Mouse (Mus musculus): ENCODE data around the gene Rnf26.

Gene Rnf26

GRCm38 (mm10) chr9:44087761-44088455 is 25.4 kb downstream of the Rnf26 start:
- no peak for DNase-seq

DNA sequence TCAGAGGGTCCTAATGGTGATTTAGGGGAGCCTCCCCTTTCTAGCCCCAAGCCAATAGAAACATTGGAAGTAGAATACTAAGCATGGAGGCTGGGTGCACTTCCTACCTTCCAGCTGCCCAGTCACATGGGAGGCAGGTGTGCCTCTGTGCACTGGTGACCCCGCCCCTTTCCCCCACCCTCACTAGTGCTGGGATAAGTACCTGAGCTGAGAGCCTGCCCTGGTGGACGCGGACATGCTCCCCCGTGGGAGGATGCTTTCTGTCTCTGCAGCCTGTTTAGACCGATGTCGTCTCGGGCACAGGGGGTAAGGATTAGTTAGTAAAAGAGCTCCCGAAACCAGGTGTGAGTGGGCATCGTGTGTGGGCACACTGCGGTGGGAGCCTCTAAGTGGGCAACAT is 26.4 kb downstream of the Rnf26 start:
- no peak for DNase-seq

- no peak for DNase-seq
These were observed 27.3 kb downstream of the Rnf26 start for GRCm38 (mm10) chr9:44085741-44086665.

DNA sequence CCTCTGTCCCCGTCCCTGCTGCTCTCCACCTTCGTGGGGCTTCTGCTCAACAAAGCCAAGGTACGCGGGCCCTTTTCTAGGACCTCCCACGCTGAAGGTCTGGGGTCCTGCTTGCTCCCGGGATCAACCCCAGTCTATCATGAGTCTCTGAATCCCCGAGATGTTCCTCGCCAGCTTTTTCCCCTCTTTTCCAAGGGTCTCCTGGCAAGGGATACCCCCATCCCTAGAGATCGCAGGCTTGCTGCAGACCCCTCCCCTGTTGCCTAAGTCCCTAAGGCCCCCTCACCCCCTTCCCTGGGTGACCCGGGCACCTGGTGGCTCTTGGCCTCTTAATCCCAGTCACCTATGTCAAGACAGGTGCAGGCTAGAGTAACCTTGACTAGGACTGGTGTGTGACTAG is 28.0 kb downstream of the Rnf26 start:
- no peak for DNase-seq

DNA sequence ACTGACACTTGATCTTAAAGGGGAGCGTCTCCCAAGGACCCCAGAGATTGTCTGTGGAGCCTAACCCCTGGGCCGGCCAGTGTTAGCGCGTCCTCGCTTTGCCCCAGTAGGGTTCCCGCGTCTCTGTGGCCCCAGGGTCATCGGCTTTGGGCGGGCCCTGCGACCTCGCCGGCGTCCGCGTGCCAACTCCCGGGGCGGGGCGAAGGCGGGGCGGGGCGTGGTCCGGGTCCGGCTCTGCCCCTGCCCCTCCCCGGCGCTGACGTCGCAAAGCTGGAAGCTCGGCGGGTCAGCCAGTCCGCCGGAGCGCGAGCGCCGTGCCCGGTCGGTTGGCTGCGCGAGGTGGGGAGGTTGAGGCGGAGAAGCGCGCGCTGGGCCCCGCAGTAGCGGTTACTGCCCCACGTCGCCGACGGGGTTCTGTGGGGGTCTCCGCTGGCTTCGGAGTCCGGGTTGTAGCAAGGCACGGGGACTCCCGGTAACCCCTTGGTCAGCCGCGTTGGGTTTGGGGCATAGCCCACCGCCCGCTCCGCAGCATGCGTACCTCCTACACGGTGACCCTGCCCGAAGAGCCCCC is 28.6 kb downstream of the Rnf26 start:
- DNase-seq = peak; percentile 92

- DNase-seq = no peak
These were observed 29.1 kb downstream of the Rnf26 start for GRCm38 (mm10) chr9:44084236-44084635.

DNA sequence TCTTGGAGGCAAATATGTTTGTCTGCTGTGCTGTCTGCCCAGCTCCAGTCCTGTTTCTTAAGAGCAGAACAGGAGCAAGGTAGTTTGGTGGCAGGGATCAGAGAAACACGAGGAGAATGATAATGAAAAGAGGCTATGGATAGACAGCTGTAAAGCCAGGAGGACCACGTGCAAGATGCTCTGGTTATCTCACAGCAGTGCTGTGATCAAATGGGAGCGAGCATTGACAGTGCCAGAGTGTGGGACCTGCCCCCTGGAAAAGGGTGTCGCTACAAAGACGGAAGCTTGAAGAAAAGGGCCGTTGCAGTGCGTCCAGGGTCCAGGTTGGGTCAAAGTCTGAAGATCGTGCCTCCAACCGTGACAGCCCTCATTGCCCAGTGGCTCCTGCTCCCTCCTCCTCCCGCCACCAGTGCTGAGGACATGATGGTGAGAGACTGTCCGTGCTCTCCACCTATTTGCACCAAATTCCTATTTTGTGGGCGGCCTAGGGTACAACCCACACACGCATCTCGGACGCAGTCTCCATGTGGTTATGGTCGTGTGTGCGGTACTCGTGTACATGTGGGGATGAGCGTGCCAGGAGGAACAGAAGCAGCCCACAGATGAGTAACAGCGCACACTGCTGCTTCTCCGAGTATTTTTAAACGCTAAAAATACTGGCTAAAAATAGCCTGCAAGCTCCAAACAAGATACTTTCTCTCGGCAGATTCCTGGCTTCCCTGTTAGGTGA is 29.8 kb downstream of the Rnf26 start:
- no peak for DNase-seq

DNA sequence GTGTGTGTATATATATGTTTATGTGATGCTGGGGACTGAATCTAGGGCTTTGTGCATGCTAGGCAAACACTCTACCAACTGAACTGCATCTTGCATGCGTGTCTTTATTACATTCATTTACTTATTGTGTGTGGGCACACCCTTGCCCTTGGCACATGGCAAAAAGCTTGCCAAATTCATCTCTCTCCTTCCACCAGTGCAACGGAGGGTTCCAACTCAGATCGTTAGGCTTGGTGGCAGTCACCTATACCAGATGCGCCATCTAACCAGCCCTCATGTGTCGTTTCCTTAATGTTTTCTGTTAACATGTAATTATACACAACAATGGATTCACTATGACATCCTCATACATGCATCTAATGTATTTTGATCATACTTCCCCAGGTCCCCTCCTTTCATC is 31.1 kb downstream of the Rnf26 start:
- DNase-seq = no peak

GRCm38 (mm10) chr9:44081581-44081980 is 31.7 kb downstream of the Rnf26 start:
- no peak for DNase-seq

- DNase-seq = no peak
These were observed 32.4 kb downstream of the Rnf26 start for GRCm38 (mm10) chr9:44080953-44081352.

DNA sequence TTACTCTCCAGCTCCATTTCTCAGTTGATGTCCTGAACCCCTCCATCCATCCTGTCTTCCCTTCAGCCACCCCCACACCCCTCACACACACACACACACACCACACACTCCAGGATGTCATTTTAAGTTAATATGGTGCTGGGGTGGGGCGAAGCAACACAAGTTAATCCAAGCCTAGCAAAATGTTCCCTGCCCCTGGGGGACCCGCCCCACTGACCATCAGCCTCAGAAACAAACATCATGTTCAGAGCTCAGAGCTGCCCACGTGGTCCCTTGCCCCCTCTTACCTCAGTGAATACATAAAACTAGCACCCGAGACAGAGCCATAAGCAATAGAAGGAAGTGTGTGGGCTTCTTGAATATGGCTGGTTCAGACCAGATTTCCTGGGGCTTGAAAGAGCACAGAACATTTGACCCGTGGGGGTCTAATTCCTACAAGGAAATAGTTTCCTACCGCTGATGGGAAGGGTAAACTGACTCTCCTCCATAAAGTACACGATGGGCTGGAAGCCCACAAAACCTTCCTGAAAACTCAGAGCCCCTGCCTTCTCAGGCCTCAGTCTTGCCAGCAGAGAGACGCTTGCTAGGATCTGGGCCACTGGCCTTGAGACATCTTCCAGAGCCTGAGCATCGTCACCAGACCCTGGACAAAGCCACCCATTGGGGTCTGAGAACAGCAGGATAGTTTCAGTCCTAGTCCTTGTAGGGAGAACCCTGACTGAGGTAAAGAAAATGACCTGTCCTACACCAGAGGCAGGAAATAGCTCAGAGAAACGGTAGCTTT is 33.1 kb downstream of the Rnf26 start:
- no peak for DNase-seq

- peak; percentile 93 for DNase-seq
These were observed 34.2 kb downstream of the Rnf26 start for GRCm38 (mm10) chr9:44078955-44079756.

DNA sequence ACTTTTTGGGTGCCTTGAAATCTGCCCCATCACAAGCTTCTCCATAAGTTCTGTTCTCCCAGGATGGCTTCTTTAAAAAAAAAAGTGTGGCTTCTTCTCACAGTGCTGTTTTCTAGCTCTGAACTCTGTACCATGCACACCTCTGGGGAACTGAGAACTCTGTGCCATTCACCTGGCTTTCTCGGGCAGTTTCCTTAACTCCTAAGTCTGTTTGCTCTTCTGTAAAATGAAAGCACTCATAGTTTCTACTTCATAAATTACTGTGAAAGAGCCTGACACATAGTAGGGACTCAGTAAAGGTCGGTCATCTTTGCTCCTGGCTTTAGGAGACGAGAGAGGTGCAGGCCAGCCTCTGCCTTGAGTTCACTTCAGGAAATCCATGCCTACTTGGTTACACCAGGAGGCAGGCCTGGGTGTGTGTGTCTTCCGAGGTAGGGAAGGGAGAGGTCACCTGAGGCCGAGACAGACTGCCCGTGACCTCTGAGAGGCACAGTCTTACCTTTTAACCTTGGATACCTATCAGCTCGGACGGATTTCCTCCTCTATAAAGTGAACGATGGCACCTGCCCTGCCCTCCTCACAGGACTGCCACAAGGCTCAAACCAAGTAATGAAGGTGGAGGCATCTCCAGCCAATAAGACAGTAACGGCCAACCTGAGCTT is 35.0 kb downstream of the Rnf26 start:
- no peak for DNase-seq

DNA sequence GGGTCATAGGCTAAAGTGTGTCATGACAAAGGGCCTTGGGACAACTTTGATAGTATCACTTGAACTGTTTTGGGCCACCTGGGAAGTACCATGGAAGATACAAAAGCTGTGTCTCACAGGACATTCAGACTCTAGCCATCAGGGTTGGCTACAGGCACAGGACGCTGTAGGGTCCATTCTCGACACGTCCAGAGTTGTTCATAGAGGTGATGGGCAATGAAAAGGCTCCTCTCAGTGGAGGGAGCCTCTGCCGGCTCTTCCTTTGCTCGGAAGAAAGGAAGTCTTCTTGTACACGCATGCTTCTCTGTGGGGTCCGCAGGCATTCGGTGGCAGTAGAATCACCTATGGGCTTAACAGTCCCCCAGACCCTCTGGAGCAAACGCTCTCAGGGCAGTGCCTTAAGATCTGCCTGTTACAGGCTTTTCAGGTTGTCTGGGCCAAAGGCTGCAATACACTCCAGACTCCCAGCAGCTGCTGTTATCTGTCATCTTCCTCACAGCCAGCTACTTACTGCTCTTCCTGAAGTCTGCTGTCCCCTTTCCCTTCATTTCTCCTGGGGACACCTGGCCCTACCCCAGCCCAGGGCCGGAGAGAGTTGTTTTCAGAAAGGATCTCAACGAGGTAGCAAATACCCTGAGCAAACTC is 35.9 kb downstream of the Rnf26 start:
- no peak for DNase-seq

GRCm38 (mm10) chr9:44076764-44077120 is 36.6 kb downstream of the Rnf26 start:
- DNase-seq = peak; percentile 94

DNA sequence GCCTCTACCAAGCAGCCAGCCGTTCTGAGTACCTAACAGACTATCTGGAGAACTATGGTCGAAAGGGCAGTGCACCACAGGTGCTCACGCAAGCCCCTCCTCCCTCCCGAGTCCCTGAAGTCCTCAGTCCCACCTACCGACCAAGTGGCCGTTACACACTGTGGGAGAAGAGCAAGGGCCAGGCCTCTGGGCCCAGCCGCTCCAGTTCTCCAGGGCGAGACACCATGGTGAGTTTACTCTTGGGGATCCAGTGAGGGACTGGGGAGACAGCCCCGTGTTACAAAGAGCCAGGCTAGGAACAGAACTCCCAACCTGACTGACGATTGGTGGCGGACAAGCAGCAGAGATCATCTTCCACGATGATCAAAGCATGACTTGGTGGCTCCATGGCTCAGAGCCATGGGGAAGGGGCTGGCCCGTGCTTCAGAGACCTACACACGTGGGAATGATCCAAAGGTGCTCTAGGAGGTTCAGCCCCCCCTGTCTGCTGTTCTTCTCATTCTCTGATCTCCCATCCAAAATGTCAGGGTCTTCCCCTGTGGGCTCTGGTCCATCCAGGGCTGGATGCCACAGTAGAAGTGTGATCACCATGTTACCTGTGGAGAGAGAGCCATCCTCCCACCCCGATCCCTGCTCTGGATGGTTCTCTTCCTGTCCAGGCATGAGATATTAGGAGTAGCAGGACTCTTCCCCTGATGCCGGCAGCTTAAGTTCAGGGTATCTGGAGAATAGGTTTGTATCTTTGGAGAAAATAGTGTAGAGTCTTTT is 37.1 kb downstream of the Rnf26 start:
- DNase-seq = no peak

GRCm38 (mm10) chr9:44075276-44075995 is 37.9 kb downstream of the Rnf26 start:
- DNase-seq = no peak

DNA sequence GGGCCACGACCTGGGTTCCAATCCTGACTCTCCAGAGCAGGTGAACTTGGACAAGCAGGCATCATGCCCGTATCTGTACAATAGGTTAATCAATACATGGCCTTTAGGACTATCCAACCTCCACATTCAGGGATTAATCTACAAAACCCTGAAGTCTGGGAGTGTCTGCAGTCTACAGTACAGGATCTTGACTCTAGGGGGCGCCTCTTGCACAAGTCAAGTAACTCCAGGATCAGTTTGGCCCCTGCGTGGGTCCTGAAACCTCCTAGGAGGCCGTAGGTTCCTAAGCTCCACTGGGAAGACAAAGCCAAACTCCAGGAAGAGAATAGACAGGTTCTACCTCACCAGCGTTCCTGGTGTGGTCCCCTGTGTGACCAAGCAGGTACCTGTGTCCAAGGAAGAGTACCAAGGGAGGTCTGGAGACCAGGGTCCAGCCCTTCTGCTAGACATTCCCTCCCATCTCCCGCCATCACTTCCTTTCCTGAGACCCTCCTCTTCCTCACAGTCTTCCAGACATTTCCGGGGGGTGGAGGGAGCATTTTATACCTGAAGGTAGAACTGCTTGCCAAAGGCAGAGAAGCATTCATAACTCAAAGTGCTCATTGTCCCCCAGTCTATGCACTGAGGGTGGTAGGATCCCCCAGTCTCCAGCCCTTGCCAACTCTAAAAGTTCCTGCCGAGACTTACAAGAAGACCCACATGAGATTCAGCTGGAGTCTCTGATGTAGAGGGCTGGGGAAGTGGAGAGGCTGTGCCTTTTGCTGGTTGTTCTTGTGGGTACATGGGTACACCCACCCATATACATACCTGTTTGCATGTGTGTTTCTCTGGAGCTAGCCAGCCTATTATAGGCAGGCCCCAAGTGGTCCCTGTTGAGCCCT is 38.7 kb downstream of the Rnf26 start:
- peak; percentile 53 for DNase-seq

Data from retina, postnatal 1 day (tissue).